Mouse (Mus musculus) lung, postnatal 0 days (tissue): ENCODE results near the gene Zfp398. TPM values are rescaled to one million over a fixed set of nuclear protein-coding genes. Genes with fewer than 3 reads are reported as not detected.

ENCODE experiments used
- ATAC-seq: fragments of 200-750 bp; cut with Nextera tagmentation; 2 replicates; pipeline ENCODE4 v1.8.0; 2017; ENCODE audit warnings: moderate library complexity
- DNase-seq: peaks from one replicate; pipeline ENCODE4 v3.0.0-alpha.2; 2016; ENCODE audit warnings: low spot score
- H3K27ac ChIP-seq: fragments of 300-500 bp; sonication (generic); 2 replicates; pipeline ENCODE4 v1.5.1; 2014; ENCODE audit warnings: antibody characterized with exemption, mild to moderate bottlenecking, low read length, mixed read lengths
- H3K27me3 ChIP-seq: fragments of 300-500 bp; sonication (generic); replicated peaks from 2 replicates; pipeline ENCODE4 v1.6.1; 2014; ENCODE audit warnings: low read length, mixed read lengths; ENCODE audit not compliant: insufficient read depth
- H3K36me3 ChIP-seq: fragments of 300-500 bp; sonication (generic); 2 replicates; pipeline ENCODE4 v1.6.1; 2014; ENCODE audit warnings: low read length, mixed read lengths; ENCODE audit not compliant: insufficient read depth
- H3K4me1 ChIP-seq: fragments of 300-500 bp; sonication (generic); 2 replicates; pipeline ENCODE4 v1.6.1; 2014; ENCODE audit warnings: antibody characterized with exemption, low read depth, low read length, mixed read lengths; ENCODE audit not compliant: insufficient read depth
- H3K4me2 ChIP-seq: fragments of 300-500 bp; sonication (generic); replicated peaks from 2 replicates; pipeline ENCODE4 v1.6.1; 2014; ENCODE audit warnings: low read depth, mild to moderate bottlenecking, low read length, moderate library complexity, mixed read lengths
- H3K4me3 ChIP-seq: fragments of 300-500 bp; sonication (generic); 2 replicates; pipeline ENCODE4 v1.5.1; 2014; ENCODE audit warnings: low read depth, low read length
- H3K9ac ChIP-seq: fragments of 300-500 bp; sonication (generic); replicated peaks from 2 replicates; pipeline ENCODE4 v1.6.1; 2014; ENCODE audit warnings: low read depth, mild to moderate bottlenecking
- H3K9me3 ChIP-seq: fragments of 300-500 bp; sonication (generic); 2 replicates; pipeline ENCODE4 v1.6.1; 2016; ENCODE audit warnings: low read length, mixed read lengths
- CTCF ChIP-seq: IDR thresholded peaks from 2 replicates; pipeline ENCODE4 v1.5.1; 2016; ENCODE audit warnings: antibody characterized with exemption, mild to moderate bottlenecking
- EP300 ChIP-seq: IDR thresholded peaks from 2 replicates; pipeline ENCODE4 v1.6.1; 2016; ENCODE audit warnings: antibody characterized with exemption, mild to moderate bottlenecking, control low read depth
- WGBS: fragments of 180-500 bp; shearing (Covaris S2); extraction: QIAGEN DNeasy Blood & Tissue Kit; methylation state at CpG from one replicate; pipeline ENCODE4 v1.1.7; 2014; 5-methylcytosine and 5-hydroxymethylcytosine counted together
- polyA plus RNA-seq: library from polyadenylated mRNA; unstranded; fragments of >200 nt; fragmentation: Nextera tagmentation; extraction: Ambion mirVana; gene quantifications from 2 replicates; pipeline ENCODE4 v1.2.1, GENCODE M21; 2015

Zfp398 gene
- polyA plus RNA-seq, 1 experiment from 2014 or later, result 4.7 TPM

DNA sequence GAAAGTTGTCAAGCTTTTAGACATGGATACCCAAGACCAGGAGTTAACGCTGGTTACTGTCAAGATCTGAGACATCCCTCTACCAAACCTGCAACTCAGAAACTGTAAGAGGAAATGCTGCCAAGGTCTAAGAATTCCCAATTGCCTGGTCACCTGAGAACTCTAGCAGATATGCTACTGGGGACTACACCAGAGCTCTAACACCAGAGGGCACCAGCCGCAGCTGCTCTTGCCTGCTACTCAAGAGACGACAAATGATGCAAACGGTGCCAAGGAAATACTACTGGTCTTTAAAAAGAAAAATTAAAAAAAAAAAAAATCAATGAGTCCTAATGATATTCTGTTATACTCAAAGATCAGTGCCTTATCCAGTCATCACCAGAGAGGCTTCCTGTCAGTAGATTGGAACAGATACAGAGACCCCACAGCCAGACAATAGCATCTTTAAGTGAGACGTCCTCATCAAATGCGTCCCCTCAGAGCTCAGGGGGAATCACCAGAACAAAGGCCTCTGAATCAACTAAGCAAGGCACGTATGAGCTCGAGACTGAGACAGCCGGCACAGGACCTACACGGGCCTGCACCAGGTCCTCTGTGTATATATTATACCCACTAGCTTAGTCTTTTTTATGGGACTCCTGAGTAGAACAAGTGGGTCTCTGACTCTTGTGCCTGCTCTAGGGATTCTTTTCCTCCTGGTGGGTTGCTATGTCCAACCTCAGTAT, 41.2 kb upstream of the Zfp398 start:
- Histone ChIP-seq H3K36me3 (peaks cover 8% of the 10 kb centered on the region; the same call in 1 of the 2 replicates), H3K27me3 (no peaks in the 10 kb centered on the region), H3K4me3 (no peak overlapping the region), H3K4me2 (no peak overlapping the region), H3K4me1 (no peaks in the 10 kb centered on the region), H3K27ac (0 out of 2 replicates have a peak overlapping the region, but pooled peaks have one; percentile 38), H3K9me3 (no peaks in the 10 kb centered on the region), H3K9ac (no peak overlapping the region)
- WGBS, result 58% methylated on average over 10 of the region's 10 CpGs
- no peak for TF ChIP-seq EP300
- peak; percentile 64 for TF ChIP-seq CTCF
- 0 out of 2 replicates have a peak, but pooled peaks have one; percentile 46 for ATAC-seq
- DNase-seq, result peak; percentile 78

DNA sequence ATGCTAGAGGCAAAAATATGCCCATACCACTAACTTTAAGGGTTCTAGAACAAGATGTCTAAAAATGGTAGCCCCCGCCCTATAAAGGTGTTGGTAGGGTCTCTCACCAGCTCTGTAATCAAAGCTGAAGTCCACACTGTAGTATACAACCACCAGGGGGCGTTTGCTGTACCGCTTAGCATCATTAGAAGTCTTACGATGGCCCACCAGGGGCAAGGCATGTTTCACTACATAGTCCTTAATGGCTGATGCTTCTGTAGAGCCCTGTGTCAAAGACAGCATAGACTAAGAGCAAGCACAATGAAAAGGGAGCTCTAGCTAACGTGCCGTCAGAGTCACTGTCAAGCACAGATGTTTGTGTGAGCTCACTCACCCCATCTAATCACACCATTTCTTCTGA, 36.4 kb upstream of the Zfp398 start:
- Histone ChIP-seq H3K4me1 (no peaks in the 10 kb centered on the region), H3K27me3 (no peaks in the 10 kb centered on the region), H3K9ac (no peak overlapping the region), H3K27ac (no peak overlapping the region), H3K9me3 (no peaks in the 10 kb centered on the region), H3K36me3 (peaks cover 12% of the 10 kb centered on the region), H3K4me2 (no peak overlapping the region), H3K4me3 (no peak overlapping the region)
- TF ChIP-seq EP300, result no peak
- TF ChIP-seq CTCF, result peak; percentile 93
- peak; percentile 86 for DNase-seq
- WGBS, result 35% methylated on average over 6 of the region's 6 CpGs
- ATAC-seq, result peak; percentile 67

DNA sequence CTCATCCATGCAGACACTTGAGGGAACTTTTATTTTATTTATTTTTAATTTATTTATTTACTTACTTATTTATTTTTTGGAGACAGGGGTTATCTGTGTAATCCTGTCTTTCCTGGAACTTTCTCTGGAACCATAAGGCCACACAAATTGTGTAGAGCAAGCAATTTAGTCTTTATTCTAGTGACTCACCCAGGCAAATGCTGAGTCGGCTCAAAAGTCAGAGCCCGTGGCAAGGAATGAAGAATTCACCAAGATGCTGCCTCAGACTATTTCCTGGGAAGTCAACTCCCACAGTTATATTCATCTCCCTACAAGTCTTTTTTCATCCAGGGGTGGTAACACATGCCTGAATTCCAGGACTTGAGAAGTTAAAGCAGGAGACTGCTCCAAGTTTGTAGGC, 29.9 kb upstream of the Zfp398 start:
- H3K36me3 ChIP-seq, result peaks cover 19% of the 10 kb centered on the region
- WGBS, result 64% methylated on average over 2 of the region's 2 CpGs
- DNase-seq (no peak), ATAC-seq (no peak)
- TF ChIP-seq EP300, result no peak
- TF ChIP-seq CTCF, result no peak
- H3K4me2 ChIP-seq, result no peak overlapping the region
- no peaks in the 10 kb centered on the region for H3K9me3 ChIP-seq
- H3K27ac ChIP-seq, result no peak overlapping the region
- no peaks in the 10 kb centered on the region for H3K27me3 ChIP-seq
- H3K9ac ChIP-seq, result no peak overlapping the region
- no peak overlapping the region for H3K4me3 ChIP-seq
- no peaks in the 10 kb centered on the region for H3K4me1 ChIP-seq

GRCm38 (mm10) chr6:47807419-47807818, 28.0 kb upstream of the Zfp398 start:
- DNase-seq (no peak), ATAC-seq (no peak)
- TF ChIP-seq CTCF (no peak), EP300 (no peak)
- Histone ChIP-seq H3K27me3 (no peaks in the 10 kb centered on the region), H3K36me3 (peaks cover 19% of the 10 kb centered on the region), H3K4me2 (no peak overlapping the region), H3K9ac (no peak overlapping the region), H3K9me3 (no peaks in the 10 kb centered on the region), H3K4me1 (peaks cover 11% of the 10 kb centered on the region; the same call in 1 of the 2 replicates), H3K27ac (no peak overlapping the region), H3K4me3 (no peak overlapping the region)
- 90% methylated on average over 2 of the region's 2 CpGs for WGBS

DNA sequence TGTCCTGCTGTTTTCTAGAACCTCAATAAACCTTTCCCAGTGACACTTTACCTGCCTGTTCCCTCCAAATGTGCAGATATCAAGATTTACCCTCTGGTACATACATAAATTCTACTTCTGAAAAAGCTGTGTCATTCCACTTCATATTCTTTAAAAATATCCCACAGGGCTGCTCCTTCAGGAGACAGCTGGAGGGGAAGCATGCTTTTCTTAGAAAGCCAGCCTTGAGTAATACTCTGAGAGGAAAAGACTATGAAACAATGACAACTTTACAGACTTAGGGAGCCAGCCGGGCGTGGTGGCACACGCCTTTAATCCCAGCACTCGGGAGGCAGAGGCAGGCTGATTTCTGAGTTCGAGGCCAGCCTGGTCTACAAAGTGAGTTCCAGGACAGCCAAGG, 26.9 kb upstream of the Zfp398 start:
- DNase-seq, result no peak
- Histone ChIP-seq H3K27ac (no peak overlapping the region; the same call in 1 of the 2 replicates), H3K36me3 (peaks cover 15% of the 10 kb centered on the region; the same call in 1 of the 2 replicates), H3K4me1 (peaks cover 11% of the 10 kb centered on the region; the same call in 1 of the 2 replicates), H3K4me2 (no peak overlapping the region), H3K27me3 (no peaks in the 10 kb centered on the region), H3K9me3 (no peaks in the 10 kb centered on the region), H3K4me3 (no peak overlapping the region), H3K9ac (no peak overlapping the region)
- WGBS, result 72% methylated on average over 5 of the region's 5 CpGs
- no peak for ATAC-seq
- TF ChIP-seq EP300 (no peak), CTCF (no peak)

DNA sequence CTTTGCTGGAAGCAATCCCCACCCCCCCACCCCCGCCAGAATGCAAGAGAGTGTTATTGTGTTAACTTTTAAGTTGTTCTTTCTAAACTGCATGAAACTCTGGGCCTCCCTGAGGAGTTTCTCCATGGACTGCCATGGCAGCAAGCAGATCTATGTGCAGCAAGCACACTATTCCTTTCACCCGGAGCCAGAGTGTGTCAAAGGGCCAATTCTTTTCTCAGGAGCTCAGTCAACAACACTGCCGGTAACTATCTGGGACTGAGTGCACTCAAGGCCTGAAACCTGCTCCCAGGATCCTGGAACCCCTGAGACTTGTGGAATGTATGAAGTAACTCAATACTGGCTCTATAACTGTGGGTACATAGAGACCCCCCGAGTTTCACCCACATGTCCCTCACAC, 26.4 kb upstream of the Zfp398 start:
- TF ChIP-seq CTCF, result no peak
- TF ChIP-seq EP300, result no peak
- H3K9me3 ChIP-seq, result no peaks in the 10 kb centered on the region
- H3K27ac ChIP-seq, result no peak overlapping the region
- peaks cover 11% of the 10 kb centered on the region; the same call in 1 of the 2 replicates for H3K4me1 ChIP-seq
- H3K27me3 ChIP-seq, result no peaks in the 10 kb centered on the region
- peaks cover 15% of the 10 kb centered on the region; the same call in 1 of the 2 replicates for H3K36me3 ChIP-seq
- ATAC-seq, result no peak
- peak; percentile 34 for DNase-seq
- H3K4me2 ChIP-seq, result no peak overlapping the region
- WGBS, result 61% methylated on average over 4 of the region's 4 CpGs
- H3K4me3 ChIP-seq, result no peak overlapping the region
- no peak overlapping the region for H3K9ac ChIP-seq
